Mouse (Mus musculus) limb, embryonic 13.5 days (tissue): ENCODE measurements at regions not wholly inside any gene's neighbourhood (a gene's known extent, or its start where the extent isn't known, plus 50 kb on each side); places are given as distances from the start of the nearest gene placed in this dataset.

ENCODE experiments used
- ATAC-seq: fragments of 200-750 bp; cut with Nextera tagmentation; 2 replicates; pipeline ENCODE4 v1.8.0; 2017; ENCODE audit warnings: low read depth, moderate number of reproducible peaks, moderate TSS enrichment; ENCODE audit not compliant: low FRiP score
- H3K27ac ChIP-seq: fragments of 300-500 bp; sonication (generic); 2 replicates; pipeline ENCODE4 v1.5.1; 2015; ENCODE audit warnings: inconsistent platforms, mild to moderate bottlenecking, moderate library complexity
- H3K27me3 ChIP-seq: fragments of 300-500 bp; sonication (generic); 2 replicates; pipeline ENCODE4 v1.6.1; 2015; ENCODE audit warnings: mild to moderate bottlenecking, inconsistent platforms
- H3K36me3 ChIP-seq: fragments of 300-500 bp; sonication (generic); 2 replicates; pipeline ENCODE4 v1.6.1; 2015; ENCODE audit warnings: inconsistent platforms, mild to moderate bottlenecking, moderate library complexity
- H3K4me1 ChIP-seq: fragments of 300-500 bp; sonication (generic); 2 replicates; pipeline ENCODE4 v1.6.1; 2015; ENCODE audit warnings: inconsistent platforms
- H3K4me2 ChIP-seq: fragments of 300-500 bp; sonication (generic); replicated peaks from 2 replicates; pipeline ENCODE4 v1.6.1; 2015; ENCODE audit warnings: inconsistent platforms, mild to moderate bottlenecking, moderate library complexity
- H3K4me3 ChIP-seq: fragments of 300-500 bp; sonication (generic); 2 replicates; pipeline ENCODE4 v1.5.1; 2015; ENCODE audit warnings: moderate library complexity, mild to moderate bottlenecking, inconsistent platforms
- H3K9ac ChIP-seq: fragments of 300-500 bp; sonication (generic); 2 replicates; pipeline ENCODE4 v1.6.1; 2015; ENCODE audit warnings: mild to moderate bottlenecking, inconsistent platforms
- H3K9me3 ChIP-seq: fragments of 300-500 bp; sonication (generic); 2 replicates; pipeline ENCODE4 v1.6.1; 2016; ENCODE audit warnings: inconsistent platforms
- WGBS: fragments of 180-500 bp; shearing (Covaris S2); methylation state at CpG from one replicate; pipeline ENCODE4 v1.1.7; 2015; 5-methylcytosine and 5-hydroxymethylcytosine counted together

GRCm38 (mm10) chr19:21143970-21144595, 128.0 kb upstream of the Zfand5 start:
- H3K9me3 ChIP-seq, result no peaks in the 10 kb centered on the region
- peaks cover 11% of the 10 kb centered on the region for H3K4me1 ChIP-seq
- H3K36me3 ChIP-seq, result no peaks in the 10 kb centered on the region
- peak overlapping the region; percentile 43 for H3K4me2 ChIP-seq
- WGBS, result 31% methylated on average over 7 of the region's 7 CpGs
- no peak overlapping the region for H3K9ac ChIP-seq
- H3K27me3 ChIP-seq, result no peaks in the 10 kb centered on the region
- no peak for ATAC-seq
- H3K27ac ChIP-seq, result no peak overlapping the region
- no peak overlapping the region for H3K4me3 ChIP-seq

DNA sequence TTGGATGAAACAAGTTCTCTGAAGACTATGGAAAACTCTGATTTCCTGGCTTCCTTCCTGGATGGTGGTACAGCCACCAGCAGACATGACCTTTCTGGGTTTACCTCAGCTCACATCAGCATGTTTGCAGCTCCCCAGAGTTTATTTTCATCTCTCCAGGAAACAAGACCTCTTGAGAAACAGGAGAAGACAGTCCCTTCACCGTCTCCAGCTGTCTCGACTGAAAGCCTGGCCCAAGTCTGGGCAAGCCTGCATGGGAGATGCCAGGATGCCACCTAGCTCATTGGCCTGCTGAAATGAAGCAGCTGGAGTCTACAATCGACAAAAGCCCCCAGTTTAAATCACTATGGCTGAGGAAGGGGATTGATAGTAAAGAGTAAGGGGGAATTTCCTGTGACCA, 131.6 kb upstream of the Zfand5 start:
- H3K9ac ChIP-seq, result no peak overlapping the region
- 61% methylated on average over 3 of the region's 3 CpGs for WGBS
- ATAC-seq, result no peak
- no peak overlapping the region for H3K4me3 ChIP-seq
- no peak overlapping the region for H3K27ac ChIP-seq
- no peaks in the 10 kb centered on the region for H3K36me3 ChIP-seq
- no peaks in the 10 kb centered on the region for H3K27me3 ChIP-seq
- H3K4me2 ChIP-seq, result no peak overlapping the region
- H3K9me3 ChIP-seq, result no peaks in the 10 kb centered on the region
- H3K4me1 ChIP-seq, result peaks cover 11% of the 10 kb centered on the region

DNA sequence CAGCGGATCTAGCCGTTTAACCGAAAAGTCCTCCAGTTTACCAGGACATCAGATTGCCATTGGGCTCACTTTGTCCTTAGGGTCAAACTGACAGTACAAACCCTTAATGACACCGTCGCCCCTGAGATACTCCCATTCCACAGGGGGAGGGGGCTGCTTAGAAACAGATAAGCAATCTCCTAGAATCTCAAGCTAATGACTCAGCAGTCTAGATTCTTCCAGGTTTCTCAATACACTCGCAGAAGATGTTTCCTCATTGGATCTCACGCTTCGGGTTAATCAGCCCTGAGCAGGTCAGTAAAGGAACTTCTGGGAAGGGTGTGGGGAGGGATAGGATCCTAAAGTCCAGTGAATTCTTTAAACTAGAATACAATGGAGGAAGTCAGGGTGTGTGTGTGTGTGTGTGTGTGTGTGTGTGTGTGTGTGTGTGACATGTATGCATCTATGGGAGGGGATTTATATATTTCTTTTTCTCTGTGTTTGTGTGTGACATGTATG, 133.0 kb upstream of the Zfand5 start:
- H3K27me3 ChIP-seq, result no peaks in the 10 kb centered on the region
- no peak overlapping the region for H3K27ac ChIP-seq
- H3K4me2 ChIP-seq, result no peak overlapping the region
- no peak overlapping the region for H3K9ac ChIP-seq
- H3K4me3 ChIP-seq, result no peak overlapping the region
- WGBS, result 83% methylated on average over 8 of the region's 8 CpGs
- H3K9me3 ChIP-seq, result no peaks in the 10 kb centered on the region
- H3K4me1 ChIP-seq, result peaks cover 3% of the 10 kb centered on the region
- H3K36me3 ChIP-seq, result no peaks in the 10 kb centered on the region
- no peak for ATAC-seq

- Histone ChIP-seq H3K4me2 (no peak overlapping the region), H3K27ac (no peak overlapping the region), H3K9me3 (no peaks in the 10 kb centered on the region), H3K27me3 (no peaks in the 10 kb centered on the region), H3K4me3 (no peak overlapping the region), H3K4me1 (no peaks in the 10 kb centered on the region), H3K9ac (no peak overlapping the region), H3K36me3 (no peaks in the 10 kb centered on the region)
- 73% methylated on average over 1 of the region's 1 CpGs for WGBS
- ATAC-seq, result no peak
Measured at GRCm38 (mm10) chr19:21136756-21137155, 135.3 kb upstream of the Zfand5 start.

DNA sequence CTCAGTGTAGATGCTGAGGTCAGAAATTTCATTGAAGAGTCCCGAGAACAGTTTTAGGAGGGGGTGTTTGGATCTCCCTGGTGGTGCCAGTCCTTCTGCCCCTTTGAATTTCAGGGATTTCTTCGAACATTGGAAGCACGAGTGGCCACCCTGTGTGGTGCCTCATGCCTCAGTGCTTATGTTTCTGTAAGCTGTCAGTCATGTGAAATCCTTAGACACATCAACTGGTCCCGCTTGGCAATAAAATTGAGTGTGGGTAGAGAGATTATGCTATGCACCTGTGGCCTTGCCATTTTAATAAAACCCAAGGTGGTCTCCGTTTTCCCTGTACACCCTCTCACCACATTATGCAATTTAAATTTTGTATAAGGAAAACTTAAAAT, 136.1 kb upstream of the Zfand5 start:
- no peak overlapping the region for H3K4me2 ChIP-seq
- H3K27ac ChIP-seq, result no peak overlapping the region
- no peak overlapping the region for H3K9ac ChIP-seq
- no peaks in the 10 kb centered on the region for H3K27me3 ChIP-seq
- H3K36me3 ChIP-seq, result no peaks in the 10 kb centered on the region
- no peak overlapping the region for H3K4me3 ChIP-seq
- H3K9me3 ChIP-seq, result no peaks in the 10 kb centered on the region
- 57% methylated on average over 5 of the region's 5 CpGs for WGBS
- ATAC-seq, result no peak
- no peaks in the 10 kb centered on the region for H3K4me1 ChIP-seq

DNA sequence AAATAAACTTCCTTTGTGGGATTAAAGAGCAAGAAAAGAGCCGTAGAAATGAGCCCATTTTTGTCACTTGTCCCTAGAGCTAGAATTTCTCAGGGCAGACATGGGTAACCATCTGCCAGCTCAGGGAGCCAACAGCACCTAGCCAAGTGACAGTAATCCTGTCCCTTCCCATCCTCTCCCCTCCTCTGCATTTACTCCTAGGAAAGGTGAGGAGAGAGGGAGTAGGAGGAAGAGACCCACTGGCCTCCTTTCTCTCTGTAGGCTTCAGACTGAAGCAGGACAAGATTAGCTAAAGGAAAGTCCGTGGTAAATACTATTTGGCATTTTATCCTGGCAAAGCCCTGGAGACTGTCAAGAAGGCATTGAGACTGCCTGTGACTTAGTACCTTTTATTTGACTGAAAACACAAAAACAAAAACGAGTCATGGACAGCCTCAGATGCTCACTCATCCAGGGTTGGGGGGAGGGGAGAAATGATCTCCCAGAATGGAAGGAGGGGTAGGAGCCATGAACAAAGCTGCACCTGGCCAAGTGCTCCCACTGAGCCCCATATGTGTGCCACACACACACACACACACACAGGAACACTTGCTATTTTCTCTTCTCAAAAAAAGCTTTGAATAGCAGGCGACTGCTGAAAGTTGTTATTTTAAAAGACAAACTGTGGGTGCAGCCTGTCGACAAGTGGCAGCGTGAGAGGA, 136.6 kb upstream of the Zfand5 start:
- H3K27me3 ChIP-seq, result no peaks in the 10 kb centered on the region
- H3K36me3 ChIP-seq, result no peaks in the 10 kb centered on the region
- WGBS, result 54% methylated on average over 6 of the region's 6 CpGs

GRCm38 (mm10) chr19:21129653-21130052, 142.4 kb upstream of the Zfand5 start:
- Histone ChIP-seq H3K4me3 (no peak overlapping the region), H3K9ac (no peak overlapping the region), H3K4me2 (no peak overlapping the region), H3K4me1 (no peaks in the 10 kb centered on the region), H3K27me3 (no peaks in the 10 kb centered on the region), H3K9me3 (no peaks in the 10 kb centered on the region), H3K36me3 (no peaks in the 10 kb centered on the region), H3K27ac (no peak overlapping the region)
- 92% methylated on average over 5 of the region's 5 CpGs for WGBS
- no peak for ATAC-seq

More for the DNA sequence above, 136.6 kb upstream of the Zfand5 start:
- Histone ChIP-seq H3K4me1 (no peaks in the 10 kb centered on the region), H3K27ac (no peak overlapping the region), H3K4me2 (no peak overlapping the region), H3K9me3 (no peaks in the 10 kb centered on the region), H3K9ac (no peak overlapping the region), H3K4me3 (no peak overlapping the region)
- no peak for ATAC-seq

DNA sequence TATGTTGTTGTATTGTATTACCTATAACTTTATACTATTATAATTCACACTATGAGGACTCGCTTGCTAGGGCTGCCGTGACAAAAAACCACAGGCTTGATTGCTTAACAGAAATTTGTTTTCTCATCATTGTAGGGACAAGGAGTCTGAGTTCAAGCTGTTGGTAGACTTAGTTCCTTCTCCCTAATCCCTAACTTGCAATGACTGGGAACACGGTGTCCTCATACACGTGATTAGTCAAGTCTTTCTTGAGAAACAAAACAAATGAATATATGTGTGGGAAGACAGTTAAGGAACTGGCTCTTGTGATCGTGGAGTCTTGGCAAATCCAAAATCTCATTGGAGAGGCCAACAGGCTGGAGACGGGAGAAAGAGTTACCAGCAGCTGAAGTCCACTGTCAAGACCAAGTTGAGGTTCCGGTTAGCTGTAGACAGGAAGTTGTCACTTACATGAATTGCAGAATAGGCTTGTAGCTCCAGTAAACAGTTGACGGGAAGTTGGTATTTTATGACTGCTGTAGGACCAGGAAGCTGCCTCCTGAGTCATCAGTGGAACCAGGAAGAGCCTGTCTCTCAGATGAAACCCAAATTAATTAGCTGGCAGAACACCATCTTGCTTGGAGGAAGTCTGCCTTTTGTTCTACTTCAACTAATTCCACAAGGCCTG, 144.9 kb upstream of the Zfand5 start:
- ATAC-seq, result no peak
- 89% methylated on average over 8 of the region's 8 CpGs for WGBS

GRCm38 (mm10) chr19:21126670-21127069, 145.4 kb upstream of the Zfand5 start:
- Histone ChIP-seq H3K27ac (no peak overlapping the region), H3K4me3 (no peak overlapping the region), H3K36me3 (no peaks in the 10 kb centered on the region), H3K27me3 (no peaks in the 10 kb centered on the region), H3K9me3 (no peaks in the 10 kb centered on the region), H3K4me2 (no peak overlapping the region), H3K9ac (no peak overlapping the region), H3K4me1 (no peaks in the 10 kb centered on the region)
- no peak for ATAC-seq
- WGBS, result 84% methylated on average over 2 of the region's 2 CpGs

More for the DNA sequence above, 144.9 kb upstream of the Zfand5 start:
- Histone ChIP-seq H3K27ac (no peak overlapping the region), H3K36me3 (no peaks in the 10 kb centered on the region), H3K27me3 (no peaks in the 10 kb centered on the region), H3K9ac (no peak overlapping the region), H3K4me2 (no peak overlapping the region), H3K4me1 (no peaks in the 10 kb centered on the region), H3K4me3 (no peak overlapping the region), H3K9me3 (no peaks in the 10 kb centered on the region)

GRCm38 (mm10) chr19:21119477-21119876, 152.6 kb upstream of the Zfand5 start:
- Histone ChIP-seq H3K4me1 (no peaks in the 10 kb centered on the region), H3K9ac (no peak overlapping the region), H3K9me3 (no peaks in the 10 kb centered on the region), H3K4me3 (no peak overlapping the region), H3K27me3 (no peaks in the 10 kb centered on the region), H3K4me2 (no peak overlapping the region), H3K36me3 (no peaks in the 10 kb centered on the region), H3K27ac (no peak overlapping the region)
- ATAC-seq, result no peak
- 87% methylated on average over 6 of the region's 6 CpGs for WGBS

DNA sequence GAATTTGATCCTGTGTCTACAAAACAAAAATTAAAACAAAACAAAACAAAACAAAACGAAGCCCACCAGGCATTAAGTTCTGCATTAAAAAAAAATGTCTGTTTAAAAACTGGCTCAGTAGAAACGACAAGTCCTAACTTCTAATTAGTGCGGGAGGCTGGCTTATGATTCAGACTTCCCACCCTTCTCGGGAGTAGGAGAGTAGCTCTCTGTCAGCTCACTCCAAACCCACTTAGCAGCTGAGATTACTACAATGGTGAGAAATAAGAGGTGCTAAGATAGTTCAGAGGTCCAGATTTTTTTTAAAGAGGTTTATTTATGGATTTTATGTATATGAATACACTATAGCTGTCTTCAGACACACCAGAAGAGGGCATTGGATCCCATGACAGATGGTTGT, 153.3 kb upstream of the Zfand5 start:
- ATAC-seq, result no peak
- 80% methylated on average over 4 of the region's 4 CpGs for WGBS

GRCm38 (mm10) chr19:21115693-21116092, 156.4 kb upstream of the Zfand5 start:
- no peak for ATAC-seq
- 91% methylated on average over 2 of the region's 2 CpGs for WGBS
- no peaks in the 10 kb centered on the region for H3K4me1 ChIP-seq
- no peak overlapping the region for H3K4me2 ChIP-seq
- no peak overlapping the region for H3K27ac ChIP-seq
- no peaks in the 10 kb centered on the region for H3K9me3 ChIP-seq
- H3K9ac ChIP-seq, result no peak overlapping the region
- H3K4me3 ChIP-seq, result no peak overlapping the region
- no peaks in the 10 kb centered on the region for H3K36me3 ChIP-seq
- no peaks in the 10 kb centered on the region for H3K27me3 ChIP-seq

More for the DNA sequence above, 153.3 kb upstream of the Zfand5 start:
- no peak overlapping the region for H3K4me3 ChIP-seq
- no peak overlapping the region for H3K27ac ChIP-seq
- H3K27me3 ChIP-seq, result no peaks in the 10 kb centered on the region
- H3K36me3 ChIP-seq, result no peaks in the 10 kb centered on the region
- H3K4me1 ChIP-seq, result no peaks in the 10 kb centered on the region
- no peak overlapping the region for H3K9ac ChIP-seq
- no peak overlapping the region for H3K4me2 ChIP-seq
- no peaks in the 10 kb centered on the region for H3K9me3 ChIP-seq
